Mouse (Mus musculus) adrenal gland, adult (tissue): ENCODE data around the gene Ddx27.

ENCODE experiments used
- DNase-seq, 2 experiments: peaks; one replicate each; pipeline ENCODE4 v3.0.0; 2022 to 2023; ENCODE audit warnings: low spot score in 1 of 2; ENCODE audit not compliant: inconsistent age in 2 of 2

The Ddx27 gene

GRCm38 (mm10) chr2:167079535-167080257, 64.7 kb downstream of the Ddx27 start:
- no peak for DNase-seq

- no peak for DNase-seq
Observed at GRCm38 (mm10) chr2:167080387-167080786, 65.4 kb downstream of the Ddx27 start.

- no peak for DNase-seq
Observed at GRCm38 (mm10) chr2:167081135-167081534, 66.1 kb downstream of the Ddx27 start.

GRCm38 (mm10) chr2:167081639-167082038, 66.6 kb downstream of the Ddx27 start:
- no peak for DNase-seq
